Mouse (Mus musculus): Measurements from ENCODE around the gene Gm16181. TPM values are rescaled to one million over a fixed set of nuclear protein-coding genes. Genes with fewer than 3 reads are reported as not detected.

The Gm16181 gene
- total and polyA plus RNA-seq, 2 experiments, result 0.37 TPM; not detected in 1

GRCm38 (mm10) chr17:35269653-35270347 lies 49.2 kb downstream of the Gm16181 start:
- no peaks in the 10 kb centered on the region for H3K27me3 ChIP-seq (ENCODE audit: control insufficient read depth, insufficient read depth, low read length)
- H3K4me3 ChIP-seq (ENCODE audit: insufficient read depth, low read depth, low read length), result no peak overlapping the region
- peaks cover 5% of the 10 kb centered on the region; the same call in 1 of the 2 replicates for H3K4me1 ChIP-seq (ENCODE audit: control insufficient read depth, insufficient read depth, low read length)
- WGBS, result 36% methylated on average over 3 of the region's 3 CpGs
- no peak overlapping the region for H3K27ac ChIP-seq (replicated peaks; ENCODE audit: insufficient read depth, low read depth, low read length)
- no peak overlapping the region for H3K9ac ChIP-seq (ENCODE audit: low read depth, low read length)
- H3K79me2 ChIP-seq (ENCODE audit: control insufficient read depth, insufficient read depth, low read length), result no peaks in the 10 kb centered on the region
- H3K36me3 ChIP-seq (ENCODE audit: control insufficient read depth, insufficient read depth, low read length), result peaks cover 17% of the 10 kb centered on the region; the same call in 1 of the 2 replicates
- DNase-seq (ENCODE audit: extremely low read depth, low read depth, low spot score), result peak; percentile 62
- no peak for TF ChIP-seq CTCF (IDR thresholded peaks at IDR 0.05; ENCODE audit: low read depth, low read length)
- no peak for TF ChIP-seq POLR2A (IDR thresholded peaks at IDR 0.05; ENCODE audit: extremely low read depth, insufficient read depth, low read length)

- H3K36me3 ChIP-seq (ENCODE audit: control insufficient read depth, insufficient read depth, low read length), result 0 out of 2 replicates have a peak, but pooled peaks cover 2% of the 10 kb centered on the region
- TF ChIP-seq POLR2A (IDR thresholded peaks at IDR 0.05; ENCODE audit: extremely low read depth, insufficient read depth, low read length), result no peak
- no peak for TF ChIP-seq CTCF (IDR thresholded peaks at IDR 0.05; ENCODE audit: low read depth, low read length)
- H3K9ac ChIP-seq (ENCODE audit: low read depth, low read length), result no peak overlapping the region
- H3K27ac ChIP-seq (replicated peaks; ENCODE audit: insufficient read depth, low read depth, low read length), result no peak overlapping the region
- H3K4me1 ChIP-seq (ENCODE audit: control insufficient read depth, insufficient read depth, low read length), result peaks cover 3% of the 10 kb centered on the region; the same call in 1 of the 2 replicates
- no peak overlapping the region for H3K4me3 ChIP-seq (ENCODE audit: insufficient read depth, low read depth, low read length)
- no peaks in the 10 kb centered on the region for H3K79me2 ChIP-seq (ENCODE audit: control insufficient read depth, insufficient read depth, low read length)
- DNase-seq (ENCODE audit: extremely low read depth, low read depth, low spot score), result no peak
- peaks cover 7% of the 10 kb centered on the region; the same call in 1 of the 2 replicates for H3K27me3 ChIP-seq (ENCODE audit: control insufficient read depth, insufficient read depth, low read length)
- WGBS, result 83% methylated on average over 3 of the region's 3 CpGs
Observed at GRCm38 (mm10) chr17:35272249-35272648, 51.6 kb downstream of the Gm16181 start.

Other genes starting within 250 kb of the Gm16181 start
Only the 30 nearest of the 38 such genes appear.
- gene Sapcd1, start 192.8 kb upstream of the Gm16181 start, total RNA-seq (2014; rRNA removed), result 0.54 TPM in 1 of 2 replicates, not detected in the other
- 0.66 TPM in 1 of 2 replicates, not detected in the other for gene Sapcd1, start 192.8 kb upstream of the Gm16181 start, polyA plus RNA-seq (2012; rRNA removed)
- gene Msh5, start 174.1 kb upstream of the Gm16181 start, total RNA-seq (2014; rRNA removed), result 1.0 and 2.0 TPM in 2 replicates
- 1.1 and 3.9 TPM in 2 replicates for gene Msh5, start 174.1 kb upstream of the Gm16181 start, polyA plus RNA-seq (2012; rRNA removed)
- gene Clic1, start 170.9 kb upstream of the Gm16181 start, total RNA-seq (2014; rRNA removed), result 15.9 and 20.3 TPM in 2 replicates
- 12.2 and 16.8 TPM in 2 replicates for gene Clic1, start 170.9 kb upstream of the Gm16181 start, polyA plus RNA-seq (2012; rRNA removed)
- 3.0 and 3.6 TPM in 2 replicates for gene Ddah2, start 161.8 kb upstream of the Gm16181 start, total RNA-seq (2014; rRNA removed)
- 3.8 and 3.9 TPM in 2 replicates for gene Ddah2, start 161.8 kb upstream of the Gm16181 start, polyA plus RNA-seq (2012; rRNA removed)
- gene Ly6g6c, start 155.4 kb upstream of the Gm16181 start, total RNA-seq (2014; rRNA removed), result not detected in 2 replicates
- not detected in 2 replicates for gene Ly6g6c, start 155.4 kb upstream of the Gm16181 start, polyA plus RNA-seq (2012; rRNA removed)
- 0.18 TPM in 1 of 2 replicates, not detected in the other for gene Mpig6b, start 154.7 kb upstream of the Gm16181 start, total RNA-seq (2014; rRNA removed)
- gene Mpig6b, start 154.7 kb upstream of the Gm16181 start, polyA plus RNA-seq (2012; rRNA removed), result 0.06 TPM in 1 of 2 replicates, not detected in the other
- 0.37 TPM in 1 of 2 replicates, not detected in the other for gene Ly6g6e, start 143.9 kb upstream of the Gm16181 start, total RNA-seq (2014; rRNA removed)
- 0.33 and 0.35 TPM in 2 replicates for gene Ly6g6e, start 143.9 kb upstream of the Gm16181 start, polyA plus RNA-seq (2012; rRNA removed)
- gene Ly6g6d, start 142.8 kb upstream of the Gm16181 start, total RNA-seq (2014; rRNA removed), result 0.47 TPM in 1 of 2 replicates, not detected in the other
- 0.24 and 0.67 TPM in 2 replicates for gene Ly6g6d, start 142.8 kb upstream of the Gm16181 start, polyA plus RNA-seq (2012; rRNA removed)
- not detected in 2 replicates for gene Ly6g6f, start 135.2 kb upstream of the Gm16181 start, total RNA-seq (2014; rRNA removed)
- 0.07 TPM in 2 replicates for gene Ly6g6f, start 135.2 kb upstream of the Gm16181 start, polyA plus RNA-seq (2012; rRNA removed)
- 62.2 and 63.3 TPM in 2 replicates for gene Abhd16a, start 131.6 kb upstream of the Gm16181 start, total RNA-seq (2014; rRNA removed)
- 78.4 and 83.0 TPM in 2 replicates for gene Abhd16a, start 131.6 kb upstream of the Gm16181 start, polyA plus RNA-seq (2012; rRNA removed)
- gene Ly6g5c, start 112.6 kb upstream of the Gm16181 start, total RNA-seq (2014; rRNA removed), result not detected in 2 replicates
- gene Ly6g5c, start 112.6 kb upstream of the Gm16181 start, polyA plus RNA-seq (2012; rRNA removed), result not detected in 2 replicates
- 0.40 and 0.46 TPM in 2 replicates for gene Ly6g5b, start 105.4 kb upstream of the Gm16181 start, total RNA-seq (2014; rRNA removed)
- gene Ly6g5b, start 105.4 kb upstream of the Gm16181 start, polyA plus RNA-seq (2012; rRNA removed), result 0.26 and 0.62 TPM in 2 replicates
- 9.6 and 9.8 TPM in 2 replicates for gene Gpank1, start 99.4 kb upstream of the Gm16181 start, total RNA-seq (2014; rRNA removed)
- gene Gpank1, start 99.4 kb upstream of the Gm16181 start, polyA plus RNA-seq (2012; rRNA removed), result 10.5 and 11.4 TPM in 2 replicates
- 60.9 and 111 TPM in 2 replicates for gene Csnk2b, start 98.8 kb upstream of the Gm16181 start, total RNA-seq (2014; rRNA removed)
- 215 and 228 TPM in 2 replicates for gene Csnk2b, start 98.8 kb upstream of the Gm16181 start, polyA plus RNA-seq (2012; rRNA removed)
- gene D17H6S53E, start 94.5 kb upstream of the Gm16181 start, total RNA-seq (2014; rRNA removed), result 9.8 and 11.4 TPM in 2 replicates
- 12.4 and 18.3 TPM in 2 replicates for gene D17H6S53E, start 94.5 kb upstream of the Gm16181 start, polyA plus RNA-seq (2012; rRNA removed)
- gene Apom, start 88.8 kb upstream of the Gm16181 start, total RNA-seq (2014; rRNA removed), result 432 and 465 TPM in 2 replicates
- 510 and 575 TPM in 2 replicates for gene Apom, start 88.8 kb upstream of the Gm16181 start, polyA plus RNA-seq (2012; rRNA removed)
- 28.1 and 40.9 TPM in 2 replicates for gene Bag6, start 85.7 kb upstream of the Gm16181 start, total RNA-seq (2014; rRNA removed)
- 88.4 and 119 TPM in 2 replicates for gene Bag6, start 85.7 kb upstream of the Gm16181 start, polyA plus RNA-seq (2012; rRNA removed)
- 12.4 and 23.2 TPM in 2 replicates for gene Prrc2a, start 55.9 kb upstream of the Gm16181 start, total RNA-seq (2014; rRNA removed)
- gene Prrc2a, start 55.9 kb upstream of the Gm16181 start, polyA plus RNA-seq (2012; rRNA removed), result 103 and 144 TPM in 2 replicates
- 8.6 and 13.3 TPM in 2 replicates for gene Aif1, start 44.8 kb upstream of the Gm16181 start, total RNA-seq (2014; rRNA removed)
- 1.6 and 2.5 TPM in 2 replicates for gene Aif1, start 44.8 kb upstream of the Gm16181 start, polyA plus RNA-seq (2012; rRNA removed)
- gene Lst1, start 32.4 kb upstream of the Gm16181 start, total RNA-seq (2014; rRNA removed), result 10.2 and 13.0 TPM in 2 replicates
- gene Lst1, start 32.4 kb upstream of the Gm16181 start, polyA plus RNA-seq (2012; rRNA removed), result 5.9 and 11.8 TPM in 2 replicates
- 1.8 and 3.0 TPM in 2 replicates for gene Ltb, start 26.4 kb upstream of the Gm16181 start, total RNA-seq (2014; rRNA removed)
- gene Ltb, start 26.4 kb upstream of the Gm16181 start, polyA plus RNA-seq (2012; rRNA removed), result 2.6 and 4.7 TPM in 2 replicates
- 0.13 TPM in 1 of 2 replicates, not detected in the other for gene Tnf, start 18.8 kb upstream of the Gm16181 start, total RNA-seq (2014; rRNA removed)
- gene Tnf, start 18.8 kb upstream of the Gm16181 start, polyA plus RNA-seq (2012; rRNA removed), result 0.15 and 0.29 TPM in 2 replicates
- gene Lta, start 15.5 kb upstream of the Gm16181 start, total RNA-seq (2014; rRNA removed), result 0.27 TPM in 1 of 2 replicates, not detected in the other
- gene Lta, start 15.5 kb upstream of the Gm16181 start, polyA plus RNA-seq (2012; rRNA removed), result 0.06 TPM in 1 of 2 replicates, not detected in the other
- gene Atp6v1g2, start 12.8 kb downstream of the Gm16181 start, total RNA-seq (2014; rRNA removed), result 0.28 and 0.34 TPM in 2 replicates
- 1.6 and 2.7 TPM in 2 replicates for gene Atp6v1g2, start 12.8 kb downstream of the Gm16181 start, polyA plus RNA-seq (2012; rRNA removed)
- 7.5 and 7.6 TPM in 2 replicates for gene Nfkbil1, start 15.0 kb downstream of the Gm16181 start, total RNA-seq (2014; rRNA removed)
- 7.5 and 8.6 TPM in 2 replicates for gene Nfkbil1, start 15.0 kb downstream of the Gm16181 start, polyA plus RNA-seq (2012; rRNA removed)
- gene Ddx39b, start 20.9 kb downstream of the Gm16181 start, total RNA-seq (2014; rRNA removed), result 37.0 and 43.6 TPM in 2 replicates
- 64.9 and 103 TPM in 2 replicates for gene Ddx39b, start 20.9 kb downstream of the Gm16181 start, polyA plus RNA-seq (2012; rRNA removed)
- gene H2-D1, start 41.9 kb downstream of the Gm16181 start, total RNA-seq (2014; rRNA removed), result 444 and 506 TPM in 2 replicates
- 487 and 676 TPM in 2 replicates for gene H2-D1, start 41.9 kb downstream of the Gm16181 start, polyA plus RNA-seq (2012; rRNA removed)
- gene H2-Q1, start 99.6 kb downstream of the Gm16181 start, total RNA-seq (2014; rRNA removed), result 9.1 and 11.1 TPM in 2 replicates
- gene H2-Q1, start 99.6 kb downstream of the Gm16181 start, polyA plus RNA-seq (2012; rRNA removed), result 4.4 and 5.5 TPM in 2 replicates
- gene H2-Q2, start 121.4 kb downstream of the Gm16181 start, total RNA-seq (2014; rRNA removed), result 0.81 and 1.2 TPM in 2 replicates
- gene H2-Q2, start 121.4 kb downstream of the Gm16181 start, polyA plus RNA-seq (2012; rRNA removed), result 0.37 and 0.75 TPM in 2 replicates
- gene H2-Q4, start 158.8 kb downstream of the Gm16181 start, total RNA-seq (2014; rRNA removed), result 31.5 and 32.7 TPM in 2 replicates
- 36.2 and 61.8 TPM in 2 replicates for gene H2-Q4, start 158.8 kb downstream of the Gm16181 start, polyA plus RNA-seq (2012; rRNA removed)